Comparison of ENCODE assay signal across 8 mouse cellular contexts in genomic region chr8:84656191-84656525, GRCm38 (mm10). TPM values are rescaled to one million over a fixed set of nuclear protein-coding genes. Genes with fewer than 3 reads are reported as not detected.
DNase-seq lines count a peak whose midpoint lies in the region; ATAC-seq and TF ChIP-seq lines count a peak whose summit lies in the region.

No protein-coding gene starts in this region.

- TF ChIP-seq CTCF in spleen, adult 2 months (IDR thresholded peaks at IDR 0.05; ENCODE audit: extremely low read depth, insufficient read depth, insufficient read length, insufficient replicate concordance), result no peak
- no peak for TF ChIP-seq CTCF in intestine, postnatal 0 days (IDR thresholded peaks at IDR 0.05; ENCODE audit: low read depth)

- WGBS in spleen, adult 2 months, result 7% methylated on average over 10 of the region's 10 CpGs
- 0% methylated on average over 10 of the region's 10 CpGs for WGBS in forebrain, embryonic 11.5 days
- WGBS in intestine, postnatal 0 days, result 2% methylated on average over 10 of the region's 10 CpGs
- WGBS in midbrain, embryonic 15.5 days, result under 1% methylated on average over 10 of the region's 10 CpGs

- peak overlapping the region; percentile 81 for H3K27ac ChIP-seq in spleen, adult 2 months (ENCODE audit: insufficient read depth, low read length)
- H3K27ac ChIP-seq in forebrain, embryonic 11.5 days (ENCODE audit: low read depth, low read length), result peak overlapping the region; percentile 91
- peak overlapping the region; percentile 95 for H3K27ac ChIP-seq in intestine, postnatal 0 days (ENCODE audit: low read depth, low read length)
- peak overlapping the region; percentile 64 for H3K27ac ChIP-seq in midbrain, embryonic 15.5 days

- H3K4me2 ChIP-seq in forebrain, embryonic 11.5 days (ENCODE audit: low read depth, low read length, severe bottlenecking), result peak overlapping the region; percentile 65
- peak overlapping the region; percentile 71 for H3K4me2 ChIP-seq in intestine, postnatal 0 days (replicated peaks; ENCODE audit: low read depth)
- peak overlapping the region; percentile 42 for H3K4me2 ChIP-seq in midbrain, embryonic 15.5 days

- no peaks in the 10 kb centered on the region for H3K9me3 ChIP-seq in forebrain, embryonic 11.5 days (ENCODE audit: control insufficient read depth, low read length)
- H3K9me3 ChIP-seq in intestine, postnatal 0 days (ENCODE audit: control insufficient read depth), result no peaks in the 10 kb centered on the region
- no peaks in the 10 kb centered on the region for H3K9me3 ChIP-seq in midbrain, embryonic 15.5 days

- peak; percentile 25; the same call in 1 of the 2 replicates for ATAC-seq in forebrain, embryonic 11.5 days (replicated peaks; ENCODE audit: low FRiP score)
- no peak for ATAC-seq in intestine, postnatal 0 days
- no peak for ATAC-seq in midbrain, embryonic 15.5 days (replicated peaks)
- no peak for ATAC-seq in monocyte, adult 5-6 weeks (replicated peaks; ENCODE audit: insufficient number of reproducible peaks, low FRiP score, low TSS enrichment, poor library complexity, severe bottlenecking)

- peak overlapping the region; percentile 59 for H3K4me3 ChIP-seq in spleen, adult 2 months (ENCODE audit: extremely low read depth, insufficient read depth, insufficient read length)
- H3K4me3 ChIP-seq in forebrain, embryonic 11.5 days (ENCODE audit: low read depth, low read length), result peak overlapping the region; percentile 10
- H3K4me3 ChIP-seq in intestine, postnatal 0 days (ENCODE audit: low read depth, low read length), result peak overlapping the region; percentile 40
- H3K4me3 ChIP-seq in midbrain, embryonic 15.5 days, result peak overlapping the region; percentile 17

- peak overlapping the region; percentile 57 for H3K9ac ChIP-seq in forebrain, embryonic 11.5 days (ENCODE audit: low read length)
- H3K9ac ChIP-seq in intestine, postnatal 0 days (ENCODE audit: low read depth, low read length), result peak overlapping the region; percentile 69
- peak overlapping the region; percentile 2; the same call in 1 of the 2 replicates for H3K9ac ChIP-seq in midbrain, embryonic 15.5 days

- DNase-seq in spleen, adult 2 months (ENCODE audit: low read depth in 1 of 2, low spot score in 2 of 2), result no peak
- no peak for DNase-seq in spleen, postnatal 4 days (ENCODE audit: low spot score in 2 of 2)
- peak; percentile 84 for DNase-seq in forebrain, embryonic 11.5 days (ENCODE audit: low spot score)
- no peak for DNase-seq in cerebellum, postnatal 4 days (ENCODE audit: low spot score in 2 of 2)
- DNase-seq in natural killer cell, adult 2 months (ENCODE audit: low spot score in 2 of 2), result no peak

- H3K27me3 ChIP-seq in spleen, adult 2 months (ENCODE audit: control insufficient read depth, insufficient read depth, low read length), result no peaks in the 10 kb centered on the region
- no peaks in the 10 kb centered on the region for H3K27me3 ChIP-seq in forebrain, embryonic 11.5 days (ENCODE audit: control insufficient read depth, insufficient read depth, low read length)
- H3K27me3 ChIP-seq in intestine, postnatal 0 days (replicated peaks; ENCODE audit: control insufficient read depth, insufficient read depth, low read length), result no peaks in the 10 kb centered on the region
- no peaks in the 10 kb centered on the region; the same call in 1 of the 2 replicates for H3K27me3 ChIP-seq in midbrain, embryonic 15.5 days (replicated peaks)

- H3K36me3 ChIP-seq in spleen, adult 2 months (ENCODE audit: control insufficient read depth, insufficient read depth, low read length), result no peaks in the 10 kb centered on the region
- H3K36me3 ChIP-seq in forebrain, embryonic 11.5 days (ENCODE audit: control insufficient read depth, insufficient read depth, low read length), result no peaks in the 10 kb centered on the region
- H3K36me3 ChIP-seq in intestine, postnatal 0 days (ENCODE audit: control insufficient read depth, insufficient read depth), result no peaks in the 10 kb centered on the region
- H3K36me3 ChIP-seq in midbrain, embryonic 15.5 days (replicated peaks), result no peaks in the 10 kb centered on the region

- peaks cover 14% of the 10 kb centered on the region; the same call in 1 of the 2 replicates for H3K4me1 ChIP-seq in spleen, adult 2 months (ENCODE audit: control insufficient read depth, insufficient read depth, insufficient read length)
- peaks cover 28% of the 10 kb centered on the region for H3K4me1 ChIP-seq in forebrain, embryonic 11.5 days (replicated peaks; ENCODE audit: control insufficient read depth, insufficient read depth, low read length)
- H3K4me1 ChIP-seq in intestine, postnatal 0 days (replicated peaks; ENCODE audit: control insufficient read depth, insufficient read depth, low read length), result peaks cover 4% of the 10 kb centered on the region; the same call in 1 of the 2 replicates
- H3K4me1 ChIP-seq in midbrain, embryonic 15.5 days, result peaks cover 34% of the 10 kb centered on the region

- no peak for TF ChIP-seq POLR2A in spleen, adult 2 months (IDR thresholded peaks at IDR 0.05; ENCODE audit: low read depth, low read length)

RNA-seq across cellular contexts. Expression of gene Ier2, which starts 6.5 kb away (rescaled TPM):
- 23.0 and 27.4 TPM in 2 replicates for polyA plus RNA-seq in spleen, adult 2 months (2012; rRNA removed)
- polyA plus RNA-seq in forebrain, embryonic 11.5 days (2014; fragmentation: Nextera tagmentation; extraction: Ambion mirVana), result 67.3 and 68.7 TPM in 2 replicates
- polyA plus RNA-seq in intestine, postnatal 0 days (2015; fragmentation: Nextera tagmentation; extraction: Ambion mirVana), result 77.3 and 79.4 TPM in 2 replicates
- 16.9 and 17.8 TPM in 2 replicates for polyA plus RNA-seq in midbrain, embryonic 15.5 days (2015; fragmentation: Nextera tagmentation; extraction: Ambion mirVana)
- 92.1 to 198 TPM (median 119 TPM) in 3 replicates for total RNA-seq in monocyte, adult 5-6 weeks (2017)

RNA-seq across cellular contexts. Expression of gene Trmt1, which starts 29.9 kb away (rescaled TPM):
- polyA plus RNA-seq in spleen, adult 2 months (2012; rRNA removed), result 98.1 and 155 TPM in 2 replicates
- polyA plus RNA-seq in forebrain, embryonic 11.5 days (2014; fragmentation: Nextera tagmentation; extraction: Ambion mirVana), result 52.7 and 72.3 TPM in 2 replicates
- 22.3 and 23.7 TPM in 2 replicates for polyA plus RNA-seq in intestine, postnatal 0 days (2015; fragmentation: Nextera tagmentation; extraction: Ambion mirVana)
- polyA plus RNA-seq in midbrain, embryonic 15.5 days (2015; fragmentation: Nextera tagmentation; extraction: Ambion mirVana), result 63.3 and 66.7 TPM in 2 replicates
- 40.1 to 46.6 TPM (median 44.7 TPM) in 3 replicates for total RNA-seq in monocyte, adult 5-6 weeks (2017)

RNA-seq across cellular contexts. Expression of gene Nacc1, which starts 31.5 kb away (rescaled TPM):
- 66.0 and 78.5 TPM in 2 replicates for polyA plus RNA-seq in spleen, adult 2 months (2012; rRNA removed)
- polyA plus RNA-seq in forebrain, embryonic 11.5 days (2014; fragmentation: Nextera tagmentation; extraction: Ambion mirVana), result 34.6 and 37.7 TPM in 2 replicates
- 9.3 and 9.8 TPM in 2 replicates for polyA plus RNA-seq in intestine, postnatal 0 days (2015; fragmentation: Nextera tagmentation; extraction: Ambion mirVana)
- 16.3 and 17.2 TPM in 2 replicates for polyA plus RNA-seq in midbrain, embryonic 15.5 days (2015; fragmentation: Nextera tagmentation; extraction: Ambion mirVana)
- 29.0 to 50.5 TPM (median 36.3 TPM) in 3 replicates for total RNA-seq in monocyte, adult 5-6 weeks (2017)

RNA-seq across cellular contexts. Expression of gene Lyl1, which starts 45.1 kb away (rescaled TPM):
- polyA plus RNA-seq in spleen, adult 2 months (2012; rRNA removed), result 90.0 and 115 TPM in 2 replicates
- 5.0 and 5.7 TPM in 2 replicates for polyA plus RNA-seq in forebrain, embryonic 11.5 days (2014; fragmentation: Nextera tagmentation; extraction: Ambion mirVana)
- 3.5 and 3.9 TPM in 2 replicates for polyA plus RNA-seq in intestine, postnatal 0 days (2015; fragmentation: Nextera tagmentation; extraction: Ambion mirVana)
- polyA plus RNA-seq in midbrain, embryonic 15.5 days (2015; fragmentation: Nextera tagmentation; extraction: Ambion mirVana), result 3.4 and 4.2 TPM in 2 replicates
- 41.7 to 46.2 TPM (median 45.0 TPM) in 3 replicates for total RNA-seq in monocyte, adult 5-6 weeks (2017)

Comparison
In these comparisons a context has a peak if more than half of its experiments do, and no peak if none do; other contexts are left out.
1. H3K9ac ChIP-seq: peak in every context shown above with its lines; median percentile 69 in intestine, postnatal 0 days; 57 in forebrain, embryonic 11.5 days; 2 in midbrain, embryonic 15.5 days.